Mouse (Mus musculus): ENCODE results near the gene Dnajc22. TPM values are rescaled to one million over a fixed set of nuclear protein-coding genes. Genes with fewer than 3 reads are reported as not detected.
"Not testable (repeated sequence)": the region's sequence is repeated elsewhere in the genome, so short reads cannot be mapped to it uniquely, and the experiment has no call there.

Dnajc22 gene
- polyA plus RNA-seq, 1 experiment from 2014 or later: 0.49 TPM

GRCm38 (mm10) chr15:99074600-99075333 is 18.2 kb upstream of the Dnajc22 start:
- Histone ChIP-seq H3K9me3 (no peaks in the 10 kb centered on the region), H3K36me3 (no peaks in the 10 kb centered on the region), H3K4me3 (peak overlapping the region; percentile 51), H3K27me3 (peaks cover 3% of the 10 kb centered on the region; the same call in 1 of the 2 replicates), H3K9ac (peak overlapping the region; percentile 89), H3K4me2 (peak overlapping the region; percentile 88), H3K27ac (replicated peaks) (peak overlapping the region; percentile 98), H3K4me1 (replicated peaks) (peaks cover 18% of the 10 kb centered on the region)
- WGBS: under 1% methylated on average over 44 of the region's 44 CpGs
- ATAC-seq (ENCODE audit: low read depth): peak; percentile 98

DNA sequence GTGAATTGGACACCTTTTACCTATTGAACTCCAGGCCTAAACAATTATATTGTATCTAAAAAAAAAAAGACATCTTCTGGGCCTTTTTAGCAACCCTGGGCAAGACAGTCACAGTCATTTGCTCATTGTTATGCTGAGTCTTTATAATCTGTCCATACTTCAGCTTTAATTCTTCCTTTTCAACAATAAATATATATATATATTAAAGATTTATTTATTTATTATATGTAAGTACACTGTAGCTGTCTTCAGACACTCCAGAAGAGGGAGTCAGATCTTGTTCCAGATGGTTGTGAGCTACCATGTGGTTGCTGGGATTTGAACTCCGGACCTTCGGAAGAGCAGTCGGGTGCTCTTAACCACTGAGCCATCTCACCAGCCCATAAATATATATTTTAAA is 17.0 kb upstream of the Dnajc22 start:
- H3K36me3 ChIP-seq; H3K9ac ChIP-seq; H3K9me3 ChIP-seq; H3K27me3 ChIP-seq; ATAC-seq (ENCODE audit: low read depth); H3K27ac ChIP-seq (replicated peaks): not testable (repeated sequence)
- H3K4me1 ChIP-seq (replicated peaks): peaks cover 18% of the 10 kb centered on the region
- peak overlapping the region; percentile 88 for H3K4me2 ChIP-seq
- 91% methylated on average over 3 of the region's 3 CpGs for WGBS
- 0 out of 2 replicates have a peak overlapping the region, but pooled peaks have one; percentile 51 for H3K4me3 ChIP-seq

DNA sequence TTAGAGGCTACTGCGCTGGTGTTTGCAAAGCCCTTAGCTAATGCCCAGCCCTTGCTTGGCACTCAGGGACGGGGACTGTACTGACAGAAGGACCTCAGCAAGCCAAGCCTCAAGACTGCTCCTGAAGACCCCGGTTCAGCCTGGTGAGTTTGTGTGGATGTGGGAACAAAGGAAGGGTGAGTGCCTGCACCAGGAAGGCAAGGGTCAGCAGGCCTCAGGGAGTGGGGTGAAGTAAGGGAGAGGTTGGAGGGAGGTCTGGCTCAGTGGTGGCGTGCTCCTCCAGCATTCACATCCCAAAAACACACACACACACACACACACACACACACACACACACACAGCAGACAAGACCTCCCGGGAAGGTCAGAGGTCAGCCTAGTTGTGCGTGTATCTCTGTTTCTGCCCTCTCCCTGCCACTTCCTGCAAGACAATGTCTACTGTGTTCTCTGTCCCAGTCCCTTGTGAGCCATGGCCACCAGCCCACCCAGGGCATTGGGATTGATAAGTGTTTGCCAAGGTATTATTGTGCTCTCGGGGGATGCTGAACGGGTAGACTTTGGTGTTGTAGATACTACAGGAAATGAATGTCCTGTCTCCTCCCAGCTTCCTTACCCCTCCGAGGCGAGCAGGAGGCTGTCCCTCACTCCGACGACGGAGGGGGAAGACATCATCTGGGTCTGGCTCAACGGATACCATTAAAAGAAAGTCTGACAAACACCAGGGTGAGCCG is 14.6 kb upstream of the Dnajc22 start:
- H3K4me3 ChIP-seq: no peak overlapping the region
- H3K27me3 ChIP-seq: peaks cover 4% of the 10 kb centered on the region
- no peak overlapping the region for H3K27ac ChIP-seq (replicated peaks)
- no peak overlapping the region for H3K4me2 ChIP-seq
- H3K36me3 ChIP-seq: no peaks in the 10 kb centered on the region
- ATAC-seq (ENCODE audit: low read depth): no peak
- H3K4me1 ChIP-seq (replicated peaks): peaks cover 18% of the 10 kb centered on the region
- 80% methylated on average over 15 of the region's 15 CpGs for WGBS
- no peaks in the 10 kb centered on the region for H3K9me3 ChIP-seq
- H3K9ac ChIP-seq: no peak overlapping the region

- H3K36me3 ChIP-seq: no peaks in the 10 kb centered on the region
- H3K9me3 ChIP-seq: no peaks in the 10 kb centered on the region
- H3K4me3 ChIP-seq: no peak overlapping the region
- no peak for ATAC-seq (ENCODE audit: low read depth)
- peaks cover 11% of the 10 kb centered on the region for H3K4me1 ChIP-seq (replicated peaks)
- peaks cover 18% of the 10 kb centered on the region for H3K27me3 ChIP-seq
- no peak overlapping the region for H3K27ac ChIP-seq (replicated peaks)
- WGBS: 85% methylated on average over 3 of the region's 3 CpGs
- H3K9ac ChIP-seq: no peak overlapping the region
- no peak overlapping the region for H3K4me2 ChIP-seq
Observed at GRCm38 (mm10) chr15:99079804-99080203, 13.2 kb upstream of the Dnajc22 start.

DNA sequence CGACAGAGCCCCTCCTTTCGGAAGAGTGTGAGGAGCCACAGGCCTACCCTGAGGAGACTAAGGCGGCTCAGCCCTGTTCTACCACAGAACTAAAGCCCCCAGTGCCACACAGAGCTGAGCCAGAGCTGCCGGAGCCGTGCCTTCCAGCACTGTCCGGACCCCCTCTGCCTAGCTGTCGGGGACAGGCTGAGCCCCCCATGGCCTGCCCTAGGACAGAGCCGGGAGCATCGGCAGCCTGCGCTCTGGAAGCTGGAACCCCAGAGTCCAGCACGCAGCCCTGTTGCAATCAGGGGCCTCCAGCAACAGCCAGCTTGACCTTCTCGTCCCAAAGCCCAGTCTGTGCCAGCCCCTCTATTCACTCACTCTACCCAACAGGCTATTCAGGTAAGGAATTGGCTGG is 10.6 kb upstream of the Dnajc22 start:
- no peaks in the 10 kb centered on the region for H3K9me3 ChIP-seq
- H3K4me2 ChIP-seq: no peak overlapping the region
- H3K27me3 ChIP-seq: peaks cover 44% of the 10 kb centered on the region
- ATAC-seq (ENCODE audit: low read depth): no peak
- H3K9ac ChIP-seq: no peak overlapping the region
- no peaks in the 10 kb centered on the region for H3K4me1 ChIP-seq (replicated peaks)
- H3K27ac ChIP-seq (replicated peaks): no peak overlapping the region
- H3K4me3 ChIP-seq: no peak overlapping the region
- H3K36me3 ChIP-seq: no peaks in the 10 kb centered on the region
- 93% methylated on average over 12 of the region's 12 CpGs for WGBS

GRCm38 (mm10) chr15:99082840-99083239 is 10.1 kb upstream of the Dnajc22 start:
- no peak overlapping the region for H3K27ac ChIP-seq (replicated peaks)
- H3K36me3 ChIP-seq: no peaks in the 10 kb centered on the region
- no peak overlapping the region for H3K4me3 ChIP-seq
- WGBS: 91% methylated on average over 16 of the region's 16 CpGs
- no peak for ATAC-seq (ENCODE audit: low read depth)
- no peaks in the 10 kb centered on the region for H3K9me3 ChIP-seq
- H3K27me3 ChIP-seq: peaks cover 49% of the 10 kb centered on the region
- peaks cover 2% of the 10 kb centered on the region; the same call in 1 of the 2 replicates for H3K4me1 ChIP-seq (replicated peaks)
- no peak overlapping the region for H3K4me2 ChIP-seq
- no peak overlapping the region for H3K9ac ChIP-seq

DNA sequence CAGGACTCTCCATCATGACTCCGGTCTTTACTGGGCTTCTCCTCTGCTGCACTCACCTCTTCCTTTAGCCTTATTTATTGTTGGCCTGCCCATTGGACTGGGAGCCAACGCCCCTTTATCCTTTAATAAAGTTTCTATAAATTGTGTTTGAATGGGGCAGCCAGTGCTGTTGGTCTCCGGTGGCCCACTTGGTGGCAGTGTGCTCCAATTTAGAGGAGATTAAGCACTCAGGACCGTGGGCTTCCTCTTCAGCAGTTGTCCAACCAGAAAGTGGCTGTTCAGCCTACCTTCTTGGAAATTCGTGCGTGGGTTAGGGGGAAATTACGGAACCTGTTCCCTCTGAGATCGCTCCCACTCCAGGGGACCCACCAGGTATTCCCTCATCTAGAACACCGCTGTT is 9.7 kb upstream of the Dnajc22 start:
- no peak overlapping the region for H3K4me3 ChIP-seq
- ATAC-seq (ENCODE audit: low read depth): no peak
- no peak overlapping the region for H3K4me2 ChIP-seq
- H3K27me3 ChIP-seq: peaks cover 53% of the 10 kb centered on the region
- 70% methylated on average over 9 of the region's 9 CpGs for WGBS
- no peaks in the 10 kb centered on the region for H3K9me3 ChIP-seq
- H3K9ac ChIP-seq: no peak overlapping the region
- H3K27ac ChIP-seq (replicated peaks): no peak overlapping the region
- H3K36me3 ChIP-seq: no peaks in the 10 kb centered on the region
- peaks cover 6% of the 10 kb centered on the region for H3K4me1 ChIP-seq (replicated peaks)

GRCm38 (mm10) chr15:99083867-99084557 is 9.0 kb upstream of the Dnajc22 start:
- Histone ChIP-seq H3K4me3 (no peak overlapping the region), H3K36me3 (no peaks in the 10 kb centered on the region), H3K27me3 (peaks cover 60% of the 10 kb centered on the region), H3K4me2 (no peak overlapping the region), H3K9me3 (no peaks in the 10 kb centered on the region), H3K4me1 (replicated peaks) (peaks cover 14% of the 10 kb centered on the region), H3K9ac (no peak overlapping the region), H3K27ac (replicated peaks) (no peak overlapping the region)
- 10% methylated on average over 11 of the region's 11 CpGs for WGBS
- ATAC-seq (ENCODE audit: low read depth): no peak

DNA sequence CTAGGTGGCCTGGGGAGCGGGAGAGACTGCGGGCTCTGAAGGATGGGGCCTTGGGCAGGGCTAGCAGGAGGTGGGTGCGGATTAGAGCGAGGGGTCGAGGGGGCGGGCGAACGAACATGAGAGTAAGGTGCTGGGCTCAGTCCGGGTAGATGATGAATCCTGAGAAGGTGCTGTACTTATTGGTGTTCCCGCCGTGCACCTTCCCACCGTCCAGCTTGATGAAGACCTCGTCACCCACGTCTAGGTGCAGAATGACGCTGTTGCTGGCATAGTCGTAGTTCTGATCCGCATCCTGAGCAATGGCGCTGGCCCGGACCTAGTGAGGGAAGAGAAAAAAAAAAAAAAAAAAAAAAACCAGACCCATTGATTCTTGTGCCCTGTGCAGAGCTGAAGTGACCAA is 8.4 kb upstream of the Dnajc22 start:
- H3K4me2 ChIP-seq: no peak overlapping the region
- no peaks in the 10 kb centered on the region for H3K36me3 ChIP-seq
- ATAC-seq (ENCODE audit: low read depth): no peak
- peaks cover 67% of the 10 kb centered on the region for H3K27me3 ChIP-seq
- 9% methylated on average over 19 of the region's 19 CpGs for WGBS
- no peak overlapping the region for H3K27ac ChIP-seq (replicated peaks)
- no peak overlapping the region for H3K4me3 ChIP-seq
- H3K9me3 ChIP-seq: no peaks in the 10 kb centered on the region
- H3K9ac ChIP-seq: no peak overlapping the region
- H3K4me1 ChIP-seq (replicated peaks): peaks cover 19% of the 10 kb centered on the region

GRCm38 (mm10) chr15:99085997-99086396 is 7.0 kb upstream of the Dnajc22 start:
- WGBS: 66% methylated on average over 4 of the region's 4 CpGs
- no peaks in the 10 kb centered on the region for H3K9me3 ChIP-seq
- peaks cover 80% of the 10 kb centered on the region for H3K27me3 ChIP-seq

DNA sequence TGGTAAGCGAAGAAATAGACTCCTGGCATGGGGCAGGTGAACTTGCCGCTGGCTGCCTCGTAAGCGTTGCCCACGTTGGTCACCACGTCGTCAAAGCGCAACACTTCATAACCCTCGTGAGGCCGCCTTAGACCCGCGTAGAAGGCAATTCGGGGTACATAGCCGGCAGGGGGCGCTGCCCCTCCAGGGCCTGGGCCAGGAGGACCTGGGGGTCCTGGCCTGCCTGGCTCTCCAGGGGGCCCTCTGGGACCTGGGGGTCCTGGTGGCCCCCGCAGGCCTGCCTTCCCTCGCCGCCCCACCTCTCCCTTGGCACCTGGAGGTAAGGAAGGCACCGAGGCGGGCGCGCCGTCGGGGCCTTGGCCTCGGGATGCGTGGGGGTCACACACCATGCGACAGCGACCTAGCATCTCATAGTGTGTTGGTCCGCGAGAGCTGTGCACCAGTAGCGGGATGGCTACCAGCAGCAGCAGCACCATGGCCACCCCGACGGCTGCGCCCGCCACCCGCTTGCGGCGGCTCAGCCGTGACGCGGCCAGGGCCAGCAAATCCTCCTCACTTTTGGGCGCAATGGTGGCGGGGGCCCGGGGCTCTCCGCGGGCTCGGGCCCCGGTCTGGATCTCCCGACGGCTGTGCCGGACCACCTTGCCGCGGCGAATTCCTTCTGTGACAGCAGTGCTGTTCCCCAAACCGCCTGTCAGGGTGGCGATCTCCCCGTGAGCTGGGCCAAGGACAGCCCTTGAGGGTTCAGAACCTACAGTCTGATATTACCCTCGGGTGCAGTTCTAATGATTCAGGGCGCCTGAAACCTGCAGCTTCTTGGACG is 5.5 kb upstream of the Dnajc22 start, which contains the start of gene C1ql4:
TSS of gene C1ql4 (minus strand) at position 565 of the 823 bp plus-strand sequence.
- Histone ChIP-seq H3K4me3 (peak within 1 kb of the TSS; percentile 27), H3K9ac (peak within 1 kb of the TSS; percentile 38; the same call in 1 of the 2 replicates), H3K27me3 (peaks cover 94% of the 10 kb centered on the region), H3K9me3 (no peaks in the 10 kb centered on the region), H3K4me1 (replicated peaks) (peaks cover 32% of the 10 kb centered on the region), H3K27ac (replicated peaks) (no peak within 1 kb of the TSS), H3K4me2 (peak within 1 kb of the TSS; percentile 49), H3K36me3 (no peaks in the 10 kb centered on the region)
- no peak for ATAC-seq (ENCODE audit: low read depth)
- WGBS: 6% methylated on average over 56 of the region's 60 CpGs

More at GRCm38 (mm10) chr15:99085997-99086396, 7.0 kb upstream of the Dnajc22 start:
- Histone ChIP-seq H3K9ac (no peak overlapping the region), H3K4me3 (no peak overlapping the region), H3K4me2 (no peak overlapping the region), H3K27ac (replicated peaks) (no peak overlapping the region), H3K36me3 (no peaks in the 10 kb centered on the region), H3K4me1 (replicated peaks) (peaks cover 26% of the 10 kb centered on the region)
- no peak for ATAC-seq (ENCODE audit: low read depth)

Data from neural tube, embryonic 13.5 days (tissue).